Mouse (Mus musculus) MEL (cell line): ENCODE data around the gene Slc5a11. TPM values are rescaled to one million over a fixed set of nuclear protein-coding genes. Genes with fewer than 3 reads are reported as not detected.

Source experiments
- DNase-seq: peaks from one replicate; pipeline ENCODE4 v3.0.0; 2011; ENCODE audit warnings: low read depth, low spot score
- H3K27ac ChIP-seq: 2 replicates; pipeline ENCODE4 v1.5.1; 2012; ENCODE audit warnings: low read depth, mild to moderate bottlenecking, control low read depth, low read length, moderate library complexity; ENCODE audit not compliant: control insufficient read depth
- H3K27me3 ChIP-seq, 2 experiments: fragments of 150-350 bp in 1 of 2; sonication (generic) in 1 of 2; 2 replicates each; pipeline ENCODE4 v1.6.1; 2012; ENCODE audit warnings: low read length in 2 of 2, mild to moderate bottlenecking in 2 of 2, improper control_type of control experiment in 1 of 2, moderate library complexity in 1 of 2; ENCODE audit not compliant: insufficient read depth in 2 of 2, control insufficient read depth in 1 of 2
- H3K36me3 ChIP-seq, 2 experiments: 2 replicates each; pipeline ENCODE4 v1.6.1; 2012 to 2014; ENCODE audit warnings: low read length in 2 of 2, improper control_type of control experiment in 1 of 2, inconsistent platforms in 1 of 2, mild to moderate bottlenecking in 1 of 2; ENCODE audit not compliant: insufficient read depth in 2 of 2, control insufficient read depth in 1 of 2
- H3K4me1 ChIP-seq, 2 experiments: fragments of 150-350 bp in 1 of 2; sonication (generic) in 1 of 2; 2 replicates each; pipeline ENCODE4 v1.6.1; 2012; ENCODE audit warnings: low read length in 2 of 2, improper control_type of control experiment in 1 of 2, mild to moderate bottlenecking in 1 of 2; ENCODE audit not compliant: insufficient read depth in 2 of 2, control insufficient read depth in 1 of 2
- H3K4me3 ChIP-seq, 2 experiments: fragments of 150-350 bp in 1 of 2; sonication (generic) in 1 of 2; 2 replicates each; pipeline ENCODE4 v1.5.1; 2012; ENCODE audit warnings: low read depth in 2 of 2, low read length in 2 of 2, mild to moderate bottlenecking in 2 of 2, moderate library complexity in 2 of 2, control low read depth in 1 of 2, improper control_type of control experiment in 1 of 2; ENCODE audit not compliant: control insufficient read depth in 1 of 2, insufficient read depth in 1 of 2
- H3K79me2 ChIP-seq: 2 replicates; pipeline ENCODE4 v1.6.1; 2012; ENCODE audit warnings: mild to moderate bottlenecking, low read length, moderate library complexity; ENCODE audit not compliant: control insufficient read depth, poor library complexity, insufficient read depth
- H3K9ac ChIP-seq: 2 replicates; pipeline ENCODE4 v1.6.1; 2012; ENCODE audit warnings: low read depth, mild to moderate bottlenecking, control low read depth, low read length, moderate library complexity; ENCODE audit not compliant: control insufficient read depth, poor library complexity, severe bottlenecking
- H3K9me3 ChIP-seq: fragments of 150-350 bp; sonication (generic); replicated peaks from 2 replicates; pipeline ENCODE4 v1.6.1; 2012; ENCODE audit warnings: mild to moderate bottlenecking, low read length, improper control_type of control experiment, moderate library complexity; ENCODE audit not compliant: insufficient read depth
- BHLHE40 ChIP-seq: IDR thresholded peaks from 2 replicates; pipeline ENCODE4 v1.6.1; 2012; ENCODE audit warnings: low read depth, mild to moderate bottlenecking, inconsistent platforms, low read length, improper control_type of control experiment, borderline replicate concordance
- CTCF ChIP-seq, 3 experiments: IDR thresholded peaks in 2 of 3; conservative IDR thresholded peaks in 1 of 3; 2 replicates each; pipeline ENCODE4 v1.5.1; 2011 to 2012; ENCODE audit warnings: low read length in 3 of 3, low read depth in 2 of 3, mild to moderate bottlenecking in 2 of 3, improper control_type of control experiment in 1 of 3, inconsistent platforms in 1 of 3, mixed read lengths in 1 of 3, moderate library complexity in 1 of 3; ENCODE audit not compliant: control insufficient read depth in 1 of 3, insufficient read depth in 1 of 3, poor library complexity in 1 of 3, severe bottlenecking in 1 of 3
- E2F4 ChIP-seq: IDR thresholded peaks from 2 replicates; pipeline ENCODE4 v1.6.1; 2011; ENCODE audit warnings: low read depth, low read length, improper control_type of control experiment, borderline replicate concordance
- ELF1 ChIP-seq: IDR thresholded peaks from 2 replicates; pipeline ENCODE4 v1.6.1; 2014; ENCODE audit warnings: low read depth, mild to moderate bottlenecking, inconsistent platforms, low read length, improper control_type of control experiment, moderate library complexity
- ETS1 ChIP-seq: IDR thresholded peaks from 2 replicates; pipeline ENCODE4 v1.6.1; 2012; ENCODE audit warnings: low read depth, mild to moderate bottlenecking, inconsistent platforms, low read length, improper control_type of control experiment, moderate library complexity
- GABPA ChIP-seq: IDR thresholded peaks from 2 replicates; pipeline ENCODE4 v1.6.1; 2012; ENCODE audit warnings: low read depth, mild to moderate bottlenecking, inconsistent platforms, low read length, improper control_type of control experiment, moderate library complexity
- GATA1 ChIP-seq: IDR thresholded peaks from 2 replicates; pipeline ENCODE4 v1.6.1; 2011; ENCODE audit warnings: low read depth, low read length, improper control_type of control experiment
- JUND ChIP-seq: IDR thresholded peaks from 2 replicates; pipeline ENCODE4 v1.6.1; 2011; ENCODE audit warnings: low read depth, mild to moderate bottlenecking, improper control_type of control experiment, low read length
- MAFK ChIP-seq: IDR thresholded peaks from 2 replicates; pipeline ENCODE4 v1.6.1; 2011; ENCODE audit warnings: low read depth, mild to moderate bottlenecking, low read length, improper control_type of control experiment, borderline replicate concordance
- MAZ ChIP-seq: IDR thresholded peaks from 2 replicates; pipeline ENCODE4 v1.6.1; 2012; ENCODE audit warnings: low read depth, mild to moderate bottlenecking, inconsistent platforms, low read length, improper control_type of control experiment
- MXI1 ChIP-seq: IDR thresholded peaks from 2 replicates; pipeline ENCODE4 v1.6.1; 2011; ENCODE audit warnings: mild to moderate bottlenecking, low read depth, low read length, improper control_type of control experiment
- MYB ChIP-seq: IDR thresholded peaks from 2 replicates; pipeline ENCODE4 v1.6.1; 2011; ENCODE audit warnings: mild to moderate bottlenecking, low read depth, low read length, improper control_type of control experiment
- MYC ChIP-seq: IDR thresholded peaks from 2 replicates; pipeline ENCODE4 v1.6.1; 2011; ENCODE audit warnings: low read depth, mild to moderate bottlenecking, low read length, improper control_type of control experiment, moderate library complexity
- NRF1 ChIP-seq: IDR thresholded peaks from 2 replicates; pipeline ENCODE4 v1.6.1; 2014; ENCODE audit warnings: low read depth, mild to moderate bottlenecking, inconsistent platforms, low read length, improper control_type of control experiment, moderate library complexity; ENCODE audit not compliant: poor library complexity, insufficient read depth, severe bottlenecking
- POLR2AphosphoS5 ChIP-seq: IDR thresholded peaks from 2 replicates; pipeline ENCODE4 v1.6.1; 2012; ENCODE audit warnings: low read depth, borderline replicate concordance, mild to moderate bottlenecking, inconsistent platforms, low read length, moderate library complexity, mixed read lengths
- RAD21 ChIP-seq: IDR thresholded peaks from 2 replicates; pipeline ENCODE4 v1.6.1; 2011; ENCODE audit warnings: mild to moderate bottlenecking, low read depth, low read length, improper control_type of control experiment
- SMC3 ChIP-seq: IDR thresholded peaks from 2 replicates; pipeline ENCODE4 v1.6.1; 2011; ENCODE audit warnings: low read depth, low read length, improper control_type of control experiment
- TAL1 ChIP-seq: IDR thresholded peaks from 2 replicates; pipeline ENCODE4 v1.6.1; 2012; ENCODE audit warnings: mild to moderate bottlenecking, inconsistent platforms, low read length, moderate library complexity, mixed read lengths
- TBP ChIP-seq: IDR thresholded peaks from 2 replicates; pipeline ENCODE4 v1.8.0; 2011; ENCODE audit warnings: low read depth, low read length, improper control_type of control experiment
- TCF12 ChIP-seq: IDR thresholded peaks from 2 replicates; pipeline ENCODE4 v1.6.1; 2014; ENCODE audit warnings: low read depth, mild to moderate bottlenecking, inconsistent platforms, low read length, improper control_type of control experiment, moderate library complexity
- UBTF ChIP-seq: IDR thresholded peaks from 2 replicates; pipeline ENCODE4 v1.6.1; 2012; ENCODE audit warnings: low read depth, mild to moderate bottlenecking, inconsistent platforms, low read length, improper control_type of control experiment, moderate library complexity, borderline replicate concordance; ENCODE audit not compliant: insufficient read depth
- ZC3H11A ChIP-seq: IDR thresholded peaks from 2 replicates; pipeline ENCODE4 v1.6.1; 2012; ENCODE audit warnings: low read depth, mild to moderate bottlenecking, inconsistent platforms, low read length, improper control_type of control experiment
- ZKSCAN1 ChIP-seq: IDR thresholded peaks from 2 replicates; pipeline ENCODE4 v1.6.1; 2012; ENCODE audit warnings: low read depth, mild to moderate bottlenecking, inconsistent platforms, low read length, improper control_type of control experiment, moderate library complexity
- polyA plus RNA-seq, 2 experiments: library from polyadenylated mRNA; stranded (reverse) in 1 of 2; unstranded in 1 of 2; fragments of >175 nt in 1 of 2; fragments of >200 nt in 1 of 2; gene quantifications; 2 replicates each; pipeline versions ENCODE4 v1.2.1 to v1.2.4; 2012; ENCODE audit warnings: low replicate concordance in 2 of 2, low read depth in 1 of 2; ENCODE audit not compliant: insufficient read length in 2 of 2, insufficient read depth in 1 of 2, missing spikeins in 1 of 2
- total RNA-seq: library from RNA; depleted of rRNA; stranded (reverse); fragments of 300-350 nt; gene quantifications from 2 replicates; pipeline ENCODE4 v1.2.3, GENCODE M21; 2012

The Slc5a11 gene
- total and polyA plus RNA-seq, 3 experiments = not detected

DNA sequence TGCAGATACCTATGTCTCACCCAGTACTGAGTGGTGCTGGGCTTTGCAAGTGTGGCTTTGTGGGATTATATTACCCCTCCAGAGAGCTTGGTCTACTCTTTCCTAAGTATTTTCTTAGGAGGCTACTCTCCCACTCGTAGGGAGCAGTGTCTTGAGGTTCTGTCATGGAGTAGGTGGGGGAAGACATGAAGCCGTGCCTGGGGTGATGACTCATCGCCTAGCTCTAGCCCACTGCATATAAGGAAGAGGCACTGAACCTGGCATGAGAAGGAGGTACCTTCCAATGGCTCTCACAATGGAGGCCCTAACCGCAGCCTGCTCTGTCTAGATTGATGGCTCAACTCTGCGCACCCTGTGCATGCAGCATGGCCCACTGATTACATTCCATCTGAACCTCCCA lies 22.8 kb upstream of the Slc5a11 start:
- Histone ChIP-seq H3K36me3 (peaks cover 0 to 21% of the 10 kb centered on the region in 2 experiments; a peak in 2 of 4 replicates), H3K9me3 (no peaks in the 10 kb centered on the region), H3K27me3 (no peaks in the 10 kb centered on the region), H3K4me1 (no peaks in the 10 kb centered on the region), H3K79me2 (no peaks in the 10 kb centered on the region)
- no peak for DNase-seq
- TF ChIP-seq GABPA (no peak), MAFK (no peak), TCF12 (no peak), MYC (no peak), TAL1 (no peak), JUND (no peak), ZKSCAN1 (no peak), MAZ (no peak), POLR2AphosphoS5 (no peak), UBTF (no peak), RAD21 (no peak), NRF1 (no peak), ZC3H11A (no peak), MYB (no peak), BHLHE40 (no peak), MXI1 (no peak), GATA1 (no peak), TBP (no peak)
- TF ChIP-seq, all 39 proteins: peak for 0
- Histone ChIP-seq H3K27ac (no peak overlapping the region), H3K4me3 (no peak overlapping the region), H3K9ac (no peak overlapping the region)

DNA sequence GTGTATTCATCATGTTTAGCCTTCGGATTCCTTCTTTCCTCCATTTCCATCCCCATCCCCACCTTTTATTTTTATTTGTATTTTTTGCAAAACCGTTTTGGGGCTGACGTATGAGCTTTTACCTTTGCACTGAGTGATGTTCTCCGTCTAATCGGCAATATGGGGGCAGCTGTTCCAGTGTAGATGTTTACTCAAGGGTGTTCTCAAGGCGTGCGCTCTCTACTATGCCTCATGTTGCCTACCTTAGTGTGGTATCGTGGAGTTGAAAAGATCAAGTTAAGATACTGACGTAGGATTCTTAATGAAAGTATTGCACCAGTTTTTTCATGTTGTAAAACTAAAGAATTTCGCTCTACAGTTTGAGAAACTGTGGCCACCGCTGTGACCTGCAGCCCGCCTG lies 21.4 kb upstream of the Slc5a11 start:
- Histone ChIP-seq H3K27ac (no peak overlapping the region), H3K27me3 (no peaks in the 10 kb centered on the region), H3K4me3 (no peak overlapping the region), H3K4me1 (no peaks in the 10 kb centered on the region), H3K9ac (no peak overlapping the region), H3K9me3 (no peaks in the 10 kb centered on the region), H3K79me2 (no peaks in the 10 kb centered on the region), H3K36me3 (peaks cover 0 to 13% of the 10 kb centered on the region in 2 experiments; a peak in 2 of 4 replicates)
- TF ChIP-seq ETS1 = no peak
- TF ChIP-seq E2F4 = no peak
- no peak for TF ChIP-seq ELF1
- TF ChIP-seq NRF1 = no peak
- TF ChIP-seq CTCF (IDR thresholded peaks at IDR 0.05 in 2 of 3, conservative IDR thresholded peaks at IDR 0.05 in 1 of 3; ENCODE audit: control insufficient read depth in 1 of 3, insufficient read depth in 1 of 3, low read depth in 2 of 3, low read length in 3 of 3, poor library complexity in 1 of 3, severe bottlenecking in 1 of 3) = no peak
- no peak for TF ChIP-seq JUND
- no peak for TF ChIP-seq SMC3
- no peak for TF ChIP-seq UBTF
- TF ChIP-seq BHLHE40 = no peak
- DNase-seq = no peak
